Mouse (Mus musculus): ENCODE results near the gene Smco2.
"Not testable (repeated sequence)": the region's sequence is repeated elsewhere in the genome, so short reads cannot be mapped to it uniquely, and the experiment has no call there.

The Smco2 gene

GRCm38 (mm10) chr6:146857386-146857785, 7.5 kb downstream of the Smco2 start:
- no peak for DNase-seq (ENCODE audit: low spot score)

DNA sequence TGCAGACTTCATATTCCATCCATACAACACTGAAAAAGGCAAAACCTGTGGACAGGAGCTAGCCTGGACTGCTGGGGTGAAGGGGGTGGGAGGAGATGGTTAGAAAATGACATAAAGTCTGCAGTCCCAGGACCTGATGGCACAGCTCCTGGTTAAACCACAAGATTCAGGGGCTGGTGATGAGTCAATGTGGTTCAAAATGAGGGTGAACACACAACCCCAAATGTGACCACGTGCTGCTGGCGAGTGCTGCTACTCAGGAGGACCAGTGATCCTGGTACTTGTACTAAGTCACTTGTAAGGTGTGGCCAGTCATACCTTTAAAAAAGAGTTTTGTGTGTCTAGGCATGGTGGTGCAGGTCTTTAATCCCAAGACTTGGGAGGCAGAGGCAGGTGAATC, 13.2 kb downstream of the Smco2 start:
- DNase-seq (ENCODE audit: low spot score): no peak

- DNase-seq (ENCODE audit: low spot score): not testable (repeated sequence)
Observed at GRCm38 (mm10) chr6:146864370-146864769, 14.5 kb downstream of the Smco2 start.

DNA sequence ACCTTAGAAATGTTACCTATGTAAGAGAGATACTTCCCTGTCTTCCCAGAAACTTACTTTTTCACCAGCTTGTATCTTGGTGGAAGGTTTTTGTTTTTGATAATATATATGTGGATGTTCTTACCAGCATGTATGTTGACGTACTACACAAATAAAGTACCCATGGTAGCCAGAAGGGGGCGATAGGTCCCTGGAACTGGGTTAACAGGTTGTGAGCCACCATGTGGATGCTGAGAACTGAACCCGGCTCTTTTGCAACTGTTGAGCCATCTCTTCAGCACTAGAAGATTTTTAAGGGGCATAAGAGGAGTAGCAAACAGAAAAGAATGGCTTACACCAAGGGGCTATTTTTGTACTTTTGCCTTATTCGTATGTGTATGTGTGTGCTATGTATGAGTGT, 15.8 kb downstream of the Smco2 start:
- no peak for DNase-seq (ENCODE audit: low spot score)

GRCm38 (mm10) chr6:146871975-146872374, 22.1 kb downstream of the Smco2 start:
- DNase-seq (ENCODE audit: low spot score): no peak

GRCm38 (mm10) chr6:146874415-146874814, 24.5 kb downstream of the Smco2 start:
- DNase-seq (ENCODE audit: low spot score): no peak

DNA sequence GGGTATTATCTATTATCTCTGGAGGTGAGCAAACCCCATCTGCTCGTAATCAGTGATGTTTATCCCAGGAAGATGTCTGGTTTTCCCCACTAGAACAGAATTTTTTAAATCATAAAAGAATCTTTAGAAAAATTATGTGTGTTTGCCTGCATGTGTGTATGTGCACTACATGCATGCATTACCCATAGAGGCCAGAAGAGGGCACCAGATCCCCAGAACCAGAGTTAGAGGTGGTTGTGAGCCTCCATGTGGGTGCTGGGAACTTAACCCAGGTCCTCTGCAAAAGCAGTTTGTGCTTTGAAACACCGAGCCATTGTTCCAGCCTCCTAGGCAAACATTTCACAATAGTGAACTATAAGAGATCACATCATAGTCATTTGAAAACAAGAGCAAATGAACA, 26.9 kb downstream of the Smco2 start:
- DNase-seq (ENCODE audit: low spot score): no peak

GRCm38 (mm10) chr6:146877425-146878045, 27.6 kb downstream of the Smco2 start:
- no peak for DNase-seq (ENCODE audit: low spot score)

DNA sequence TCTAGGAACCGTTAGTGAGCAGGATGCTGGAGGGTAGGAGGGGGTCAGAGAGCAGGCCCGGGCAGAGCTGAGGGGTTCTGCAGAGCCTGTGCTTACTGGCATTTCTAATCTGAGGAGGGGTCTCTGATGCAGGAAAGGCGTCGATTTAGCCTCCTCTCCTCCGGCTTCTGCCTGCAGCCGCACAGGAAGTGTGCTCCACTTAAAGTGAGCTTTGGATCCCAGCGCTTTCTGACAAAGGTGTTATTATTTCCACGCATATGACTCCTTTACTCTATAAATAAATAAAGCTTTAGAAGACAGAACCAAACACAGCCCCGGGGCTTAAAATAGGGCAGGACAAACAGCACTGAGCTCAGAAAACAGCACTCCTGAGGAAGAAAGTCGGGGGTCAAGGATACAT, 29.0 kb downstream of the Smco2 start:
- DNase-seq (ENCODE audit: low spot score): no peak

DNA sequence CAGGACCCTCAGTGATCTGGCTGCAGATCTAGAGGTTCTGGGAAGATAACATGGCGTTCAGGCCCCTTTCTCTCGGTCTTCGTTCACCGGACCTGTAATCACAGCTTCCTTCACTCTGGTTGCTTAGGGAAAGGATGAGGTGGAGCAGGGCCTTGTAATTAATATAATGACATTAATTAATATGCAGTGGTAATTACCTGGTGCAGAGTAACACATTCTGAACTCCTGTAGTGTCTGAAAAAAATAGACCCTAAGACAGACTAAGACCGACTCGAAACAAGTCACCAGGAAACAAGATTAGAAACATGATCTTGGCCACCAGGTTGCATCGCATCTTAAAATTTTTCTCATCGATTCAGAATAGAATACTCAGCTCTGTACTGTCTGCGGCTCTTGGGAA, 30.0 kb downstream of the Smco2 start:
- no peak for DNase-seq (ENCODE audit: low spot score)

DNA sequence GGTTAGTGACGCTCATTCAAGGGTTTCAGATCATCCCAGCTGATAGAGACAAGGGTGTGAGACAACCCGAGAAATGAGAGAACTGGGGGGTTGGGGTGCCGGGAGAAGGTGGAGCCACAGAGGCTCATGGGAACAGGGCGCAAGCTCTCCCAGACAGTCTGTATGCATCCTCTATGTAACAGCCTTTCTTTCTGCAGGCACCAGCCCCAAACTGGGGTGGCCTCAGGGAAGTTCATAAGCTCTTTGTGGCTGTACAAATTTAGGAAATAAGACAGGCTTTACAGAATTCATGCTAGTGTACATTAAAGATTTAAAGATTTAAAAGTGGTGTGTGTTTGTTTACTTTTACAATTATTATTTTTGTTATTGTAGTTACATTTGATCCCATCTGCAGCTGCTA, 30.4 kb downstream of the Smco2 start:
- DNase-seq (ENCODE audit: low spot score): no peak

GRCm38 (mm10) chr6:146881896-146882770, 32.2 kb downstream of the Smco2 start:
- no peak for DNase-seq (ENCODE audit: low spot score)

GRCm38 (mm10) chr6:146883426-146883825, 33.5 kb downstream of the Smco2 start:
- no peak for DNase-seq (ENCODE audit: low spot score)

GRCm38 (mm10) chr6:146884171-146884570, 34.3 kb downstream of the Smco2 start:
- DNase-seq (ENCODE audit: low spot score): no peak

GRCm38 (mm10) chr6:146884851-146885250, 34.9 kb downstream of the Smco2 start:
- DNase-seq (ENCODE audit: low spot score): peak; percentile 36

DNA sequence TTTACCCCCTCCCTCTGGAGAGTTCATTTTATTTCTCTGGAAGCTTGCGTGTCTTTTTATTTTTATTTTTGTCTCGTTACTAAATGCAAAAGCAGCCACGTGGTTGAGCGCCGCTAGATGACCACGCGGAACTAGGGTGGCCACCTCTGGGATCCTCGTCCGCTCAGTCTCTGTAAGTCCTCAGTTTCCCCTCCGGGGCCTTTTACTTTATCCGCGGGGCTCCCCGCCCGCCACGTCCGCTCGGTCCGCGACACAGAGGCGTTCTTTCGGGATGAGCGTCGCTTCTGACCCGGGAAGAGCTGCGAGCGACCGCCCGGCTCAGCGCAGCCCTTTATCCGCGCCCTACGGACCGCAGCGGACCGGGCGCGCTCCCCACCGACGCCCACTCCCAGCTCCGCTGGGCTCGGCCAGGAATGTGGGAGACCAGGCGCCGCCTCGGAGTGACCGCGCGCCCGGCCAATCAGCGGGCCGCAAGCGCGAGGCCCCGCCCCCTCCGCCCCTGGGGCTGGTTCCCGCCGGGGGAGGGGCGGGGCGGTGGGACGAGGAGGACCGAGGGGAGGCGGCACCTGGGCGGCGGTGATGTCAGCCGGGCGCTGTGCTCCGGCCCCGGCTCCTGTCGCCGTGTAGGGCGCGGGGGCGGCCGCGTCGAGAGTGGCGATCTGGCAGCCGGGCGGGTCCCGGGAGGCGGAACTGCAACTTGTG, 38.2 kb downstream of the Smco2 start, which contains the start of gene Ppfibp1:
Gene Ppfibp1 (plus strand): TSS at position 530 of the 702 bp plus-strand sequence.
- DNase-seq (ENCODE audit: low spot score): peak; percentile 94

GRCm38 (mm10) chr6:146888660-146889490, 39.0 kb downstream of the Smco2 start:
- DNase-seq (ENCODE audit: low spot score): no peak

GRCm38 (mm10) chr6:146890215-146890614, 40.3 kb downstream of the Smco2 start:
- no peak for DNase-seq (ENCODE audit: low spot score)

DNA sequence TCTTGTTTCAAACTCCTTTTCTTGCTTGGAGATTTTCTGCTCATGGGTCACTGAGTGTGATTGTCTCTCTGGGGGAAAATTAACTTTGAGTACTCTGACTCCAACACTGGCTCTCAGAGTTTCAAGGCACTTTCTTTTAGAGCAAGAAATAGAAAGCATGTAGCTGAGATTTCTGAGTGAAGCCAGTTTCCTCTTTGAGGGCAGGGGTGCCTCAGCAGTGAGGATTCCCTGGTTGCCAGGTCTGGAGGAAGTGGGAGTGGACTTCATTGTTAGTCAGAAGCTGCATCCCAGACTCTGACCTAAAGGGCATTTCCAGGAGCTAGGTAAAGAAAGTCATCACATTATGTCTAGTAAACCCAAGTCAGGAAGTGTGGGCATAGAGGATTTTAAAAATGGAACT, 40.7 kb downstream of the Smco2 start:
- DNase-seq (ENCODE audit: low spot score): no peak

DNA sequence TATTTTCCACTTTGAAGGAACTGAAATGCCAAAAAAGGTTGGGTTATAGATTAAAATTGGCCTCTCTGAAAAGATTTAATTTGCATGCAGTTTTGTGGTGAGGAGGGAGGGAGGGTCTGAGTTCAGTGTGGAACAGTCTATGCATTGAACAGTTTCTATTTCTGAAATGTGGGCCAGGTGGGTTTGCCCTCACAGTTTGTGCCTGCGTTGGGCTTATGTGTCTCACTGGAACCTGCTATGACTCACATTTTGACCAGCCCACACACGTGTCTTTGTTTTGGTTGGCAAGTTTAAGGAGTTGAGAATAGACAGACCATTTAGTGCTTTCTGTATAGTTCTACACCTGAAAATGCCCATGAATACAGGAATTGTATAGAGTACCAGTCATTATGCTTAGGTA, 44.0 kb downstream of the Smco2 start:
- no peak for DNase-seq (ENCODE audit: low spot score)

DNA sequence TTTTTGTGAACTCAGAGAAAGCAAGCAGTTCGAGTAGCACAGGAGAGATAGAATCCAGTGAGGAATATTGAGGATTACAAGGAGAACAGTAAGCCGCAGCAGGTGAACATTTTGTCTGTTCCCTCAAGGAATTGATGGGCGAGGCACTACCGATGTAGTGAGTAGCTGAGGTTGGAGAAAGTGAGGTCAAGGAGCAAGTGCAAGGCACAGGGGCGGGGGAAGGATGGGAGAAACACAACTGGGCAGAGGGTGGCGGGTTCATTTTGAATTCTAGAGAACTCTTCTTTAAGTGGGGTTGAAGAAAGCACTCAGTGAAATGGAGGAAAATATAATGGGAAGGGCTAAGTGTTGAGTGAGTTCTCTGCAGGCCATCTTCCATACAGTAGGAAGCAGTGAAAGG, 48.8 kb downstream of the Smco2 start:
- no peak for DNase-seq (ENCODE audit: low spot score)

- no peak for DNase-seq (ENCODE audit: low spot score)
Observed at GRCm38 (mm10) chr6:146899647-146900046, 49.7 kb downstream of the Smco2 start.

Data from MN1 (cell line).